Mouse (Mus musculus) ES-E14 (cell line): Measurements from ENCODE around the gene Rasal3. TPM values are rescaled to one million over a fixed set of nuclear protein-coding genes. Genes with fewer than 3 reads are reported as not detected.

Experiments used
- DNase-seq: peaks from one replicate; pipeline ENCODE4 v3.0.0-alpha.2; 2013; ENCODE audit warnings: low read depth, low spot score
- H3K27ac ChIP-seq: 2 replicates; pipeline ENCODE4 v1.5.1; 2012; ENCODE audit warnings: low read depth, mild to moderate bottlenecking, low read length, moderate library complexity, mixed read lengths; ENCODE audit not compliant: poor library complexity, insufficient read depth, severe bottlenecking
- H3K36me3 ChIP-seq: 2 replicates; pipeline ENCODE4 v1.6.1; 2012; ENCODE audit warnings: mild to moderate bottlenecking, low read length, moderate library complexity, mixed read lengths; ENCODE audit not compliant: control insufficient read depth, poor library complexity, insufficient read depth, severe bottlenecking
- H3K4me1 ChIP-seq, 2 experiments: fragments of 150-350 bp in 1 of 2; sonication (generic) in 1 of 2; 2 replicates each; pipeline ENCODE4 v1.6.1; 2012; ENCODE audit warnings: low read length in 2 of 2, mild to moderate bottlenecking in 1 of 2, mixed read lengths in 1 of 2; ENCODE audit not compliant: control insufficient read depth in 2 of 2, insufficient read depth in 2 of 2, poor library complexity in 1 of 2
- H3K4me3 ChIP-seq, 2 experiments: fragments of 150-350 bp in 1 of 2; sonication (generic) in 1 of 2; 2 replicates each; pipeline ENCODE4 v1.5.1; 2012; ENCODE audit warnings: low read length in 2 of 2, low read depth in 1 of 2, mild to moderate bottlenecking in 1 of 2, mixed read lengths in 1 of 2; ENCODE audit not compliant: insufficient read depth in 1 of 2, poor library complexity in 1 of 2, severe bottlenecking in 1 of 2
- H3K9ac ChIP-seq: 2 replicates; pipeline ENCODE4 v1.6.1; 2012; ENCODE audit warnings: low read depth, mild to moderate bottlenecking, low read length, mixed read lengths; ENCODE audit not compliant: poor library complexity, insufficient read depth, severe bottlenecking
- H3K9me3 ChIP-seq: fragments of 150-350 bp; sonication (generic); 2 replicates; pipeline ENCODE4 v1.6.1; 2012; ENCODE audit warnings: low read depth, mild to moderate bottlenecking, low read length; ENCODE audit not compliant: control insufficient read depth, insufficient read depth
- CHD2 ChIP-seq: IDR thresholded peaks from 2 replicates; pipeline ENCODE4 v1.6.1; 2014; ENCODE audit warnings: mild to moderate bottlenecking, low read depth, low read length, inconsistent platforms
- HCFC1 ChIP-seq: IDR thresholded peaks from 2 replicates; pipeline ENCODE4 v1.6.1; 2012; ENCODE audit warnings: low read length, inconsistent platforms, borderline replicate concordance; ENCODE audit not compliant: insufficient read depth
- MAFK ChIP-seq: IDR thresholded peaks from 2 replicates; pipeline ENCODE4 v1.6.1; 2014; ENCODE audit warnings: mild to moderate bottlenecking, low read depth, low read length, inconsistent platforms; ENCODE audit not compliant: insufficient read depth
- ZC3H11A ChIP-seq: IDR thresholded peaks from 2 replicates; pipeline ENCODE4 v1.6.1; 2012; ENCODE audit warnings: low read depth, mild to moderate bottlenecking, inconsistent platforms, low read length, borderline replicate concordance
- ZNF384 ChIP-seq: IDR thresholded peaks from 2 replicates; pipeline ENCODE4 v1.6.1; 2012; ENCODE audit warnings: low read depth, low read length, inconsistent platforms
- in situ Hi-C, 2 experiments: fragments of 600-800 bp; cut with MboI; formaldehyde crosslinking; loops; one replicate each; pipeline ENCODE4 v1.15.1; 2025; ENCODE audit warnings: low sequenced_read_pairs in 2 of 2, inconsistent platforms in 1 of 2; ENCODE audit not compliant: unreplicated experiment in 2 of 2
- total RNA-seq: library from RNA; depleted of rRNA; stranded (reverse); fragments of 300-350 nt; gene quantifications from 2 replicates; pipeline ENCODE4 v1.2.3, GENCODE M21; 2012

Rasal3 gene
- total RNA-seq, 1 experiment, result 0.76 TPM

DNA sequence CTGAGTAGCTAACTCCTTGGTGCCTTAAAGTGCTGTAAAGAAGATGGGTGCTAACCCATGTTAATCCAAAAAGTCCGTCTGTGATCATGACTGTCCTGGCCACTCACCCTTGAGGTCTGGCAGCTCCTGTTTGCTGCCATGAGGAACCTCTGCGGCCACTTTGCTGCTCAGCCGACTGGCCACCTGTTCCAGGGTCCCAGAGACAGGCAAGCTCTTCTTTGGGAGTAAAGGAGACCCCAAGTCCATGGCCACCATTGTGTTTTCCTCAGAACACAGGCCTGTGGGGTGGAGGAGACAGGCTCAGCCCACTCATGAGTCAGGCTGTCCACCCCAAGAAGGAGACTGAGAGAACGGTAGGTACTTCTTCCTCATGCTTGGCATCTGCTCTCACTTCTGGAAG lies 40.7 kb downstream of the Rasal3 start:
- DNase-seq, result no peak
- Histone ChIP-seq H3K36me3 (peaks cover 33% of the 10 kb centered on the region), H3K9ac (no peak overlapping the region), H3K4me3 (no peak overlapping the region), H3K4me1 (peaks cover 2 to 13% of the 10 kb centered on the region in 2 experiments; a peak in 3 of 4 replicates), H3K27ac (no peak overlapping the region), H3K9me3 (no peaks in the 10 kb centered on the region)
- no peak for TF ChIP-seq HCFC1
- TF ChIP-seq MAFK, result no peak
- no peak for TF ChIP-seq CHD2
- TF ChIP-seq ZNF384, result no peak
- no peak for TF ChIP-seq ZC3H11A
- in situ Hi-C loops, result no loop called here

GRCm38 (mm10) chr17:32359928-32360327 lies 43.5 kb downstream of the Rasal3 start:
- peaks cover 56% of the 10 kb centered on the region for H3K36me3 ChIP-seq

GRCm38 (mm10) chr17:32358943-32359340 lies 44.4 kb downstream of the Rasal3 start:
- no peak overlapping the region for H3K4me3 ChIP-seq
- peaks cover 0 to 20% of the 10 kb centered on the region in 2 experiments; a peak in 2 of 4 replicates for H3K4me1 ChIP-seq
- H3K9ac ChIP-seq, result no peak overlapping the region
- no peak for TF ChIP-seq HCFC1
- peaks cover 63% of the 10 kb centered on the region for H3K36me3 ChIP-seq
- no peak for DNase-seq
- in situ Hi-C loops, result no loop called here
- H3K9me3 ChIP-seq, result no peaks in the 10 kb centered on the region
- no peak overlapping the region for H3K27ac ChIP-seq

More at GRCm38 (mm10) chr17:32359928-32360327, 43.5 kb downstream of the Rasal3 start:
- H3K27ac ChIP-seq, result no peak overlapping the region
- H3K9ac ChIP-seq, result 0 out of 2 replicates have a peak overlapping the region, but pooled peaks have one; percentile 16
- no peaks in the 10 kb centered on the region for H3K9me3 ChIP-seq
- in situ Hi-C loops, result no loop called here
- no peak overlapping the region for H3K4me3 ChIP-seq
- no peak for DNase-seq
- peaks cover 0 to 14% of the 10 kb centered on the region in 2 experiments; a peak in 2 of 4 replicates for H3K4me1 ChIP-seq
- TF ChIP-seq ZNF384, result no peak
- TF ChIP-seq CHD2, result no peak
- no peak for TF ChIP-seq MAFK
- no peak for TF ChIP-seq HCFC1
- no peak for TF ChIP-seq ZC3H11A

DNA sequence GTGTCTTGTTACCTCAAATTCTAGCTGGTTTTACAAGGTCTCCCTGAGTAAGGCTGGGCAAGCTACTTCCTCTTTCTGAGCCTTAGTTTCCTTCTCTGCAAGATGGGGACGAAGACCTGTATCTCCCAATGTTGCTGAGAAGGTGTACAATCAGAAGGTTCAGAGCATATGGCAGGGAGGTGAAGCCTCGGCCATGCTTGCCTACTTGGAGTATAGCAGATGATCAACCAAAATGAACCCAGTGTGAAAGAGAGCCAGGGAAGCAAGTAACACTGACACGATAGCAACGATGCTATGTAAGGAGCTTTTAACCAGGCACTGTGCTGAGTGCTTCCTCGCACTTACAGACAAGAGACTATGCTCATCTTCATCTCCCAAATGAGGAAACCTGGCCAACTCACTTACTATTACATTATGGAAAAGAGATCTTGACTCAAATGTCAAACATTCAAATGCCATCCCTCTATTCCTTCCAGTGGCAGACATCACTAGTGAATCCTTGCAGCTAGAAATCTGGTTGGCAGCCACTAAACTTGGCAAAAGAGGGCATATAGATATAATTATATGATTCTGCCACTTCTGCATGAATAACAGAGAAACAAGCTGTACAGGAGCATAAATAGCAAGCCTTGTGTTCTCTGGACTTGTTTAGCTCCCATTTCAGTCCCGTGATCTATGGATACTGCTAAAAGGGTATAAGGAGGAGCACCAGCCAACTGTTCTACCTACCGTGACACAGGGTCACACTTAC lies 45.0 kb downstream of the Rasal3 start:
- H3K9ac ChIP-seq, result no peak overlapping the region
- no peak overlapping the region for H3K4me3 ChIP-seq
- in situ Hi-C loops, result no loop called here
- no peak overlapping the region for H3K27ac ChIP-seq
- no peak for DNase-seq
- H3K36me3 ChIP-seq, result peaks cover 63% of the 10 kb centered on the region
- TF ChIP-seq MAFK, result no peak
- TF ChIP-seq ZC3H11A, result no peak
- no peak for TF ChIP-seq ZNF384
- TF ChIP-seq HCFC1, result no peak
- no peak for TF ChIP-seq CHD2
- H3K9me3 ChIP-seq, result no peaks in the 10 kb centered on the region
- peaks cover 0 to 25% of the 10 kb centered on the region in 2 experiments; a peak in 2 of 4 replicates for H3K4me1 ChIP-seq
